Mouse (Mus musculus): ENCODE results near the gene Nalcn. TPM values are rescaled to one million over a fixed set of nuclear protein-coding genes. Genes with fewer than 3 reads are reported as not detected.
"Not testable (repeated sequence)": the region's sequence is repeated elsewhere in the genome, so short reads cannot be mapped to it uniquely, and the experiment has no call there.

Nalcn gene
- 3.4 TPM in 2 replicates for polyA plus RNA-seq (2014; fragmentation: Nextera tagmentation; extraction: Ambion mirVana)

GRCm38 (mm10) chr14:123626501-123627179, at the start of gene Nalcn:
TSS of gene Nalcn (minus strand) at chr14:123627144.
- Histone ChIP-seq H3K27ac (ENCODE audit: low read length) (no peak within 1 kb of the TSS; the same call in 1 of the 2 replicates), H3K4me1 (ENCODE audit: control insufficient read depth, insufficient read depth, low read length) (no peaks in the 10 kb centered on the region), H3K9ac (replicated peaks; ENCODE audit: low read depth, low read length) (peak within 1 kb of the TSS; percentile 29; the same call in 1 of the 2 replicates), H3K9me3 (ENCODE audit: control insufficient read depth, low read depth, low read length) (no peaks in the 10 kb centered on the region), H3K4me2 (replicated peaks; ENCODE audit: low read depth, low read length) (peak within 1 kb of the TSS; percentile 82), H3K4me3 (ENCODE audit: low read depth, low read length) (peak within 1 kb of the TSS; percentile 43), H3K27me3 (ENCODE audit: control insufficient read depth, insufficient read depth, low read length) (no peaks in the 10 kb centered on the region), H3K36me3 (ENCODE audit: control insufficient read depth, insufficient read depth, low read length) (no peaks in the 10 kb centered on the region)
- WGBS: under 1% methylated on average over 47 of the region's 47 CpGs
- ATAC-seq (ENCODE audit: insufficient number of reproducible peaks, insufficient read depth, low FRiP score, low read depth): peak; percentile 75

GRCm38 (mm10) chr14:123671076-123671475, 44.1 kb upstream of the Nalcn start:
- H3K36me3 ChIP-seq (ENCODE audit: control insufficient read depth, insufficient read depth, low read length): not testable (repeated sequence)

GRCm38 (mm10) chr14:123664451-123664850, 37.5 kb upstream of the Nalcn start:
- no peak overlapping the region for H3K4me2 ChIP-seq (replicated peaks; ENCODE audit: low read depth, low read length)
- no peaks in the 10 kb centered on the region for H3K27me3 ChIP-seq (ENCODE audit: control insufficient read depth, insufficient read depth, low read length)
- no peak overlapping the region for H3K27ac ChIP-seq (ENCODE audit: low read length)
- H3K9me3 ChIP-seq (ENCODE audit: control insufficient read depth, low read depth, low read length): no peaks in the 10 kb centered on the region
- H3K9ac ChIP-seq (replicated peaks; ENCODE audit: low read depth, low read length): no peak overlapping the region
- ATAC-seq (ENCODE audit: insufficient number of reproducible peaks, insufficient read depth, low FRiP score, low read depth): no peak
- H3K4me3 ChIP-seq (ENCODE audit: low read depth, low read length): no peak overlapping the region
- H3K36me3 ChIP-seq (ENCODE audit: control insufficient read depth, insufficient read depth, low read length): no peaks in the 10 kb centered on the region
- peaks cover 4% of the 10 kb centered on the region; the same call in 1 of the 2 replicates for H3K4me1 ChIP-seq (ENCODE audit: control insufficient read depth, insufficient read depth, low read length)

More at GRCm38 (mm10) chr14:123671076-123671475, 44.1 kb upstream of the Nalcn start:
- not testable (repeated sequence) for H3K27me3 ChIP-seq (ENCODE audit: control insufficient read depth, insufficient read depth, low read length); H3K4me2 ChIP-seq (replicated peaks; ENCODE audit: low read depth, low read length); H3K9me3 ChIP-seq (ENCODE audit: control insufficient read depth, low read depth, low read length); H3K4me3 ChIP-seq (ENCODE audit: low read depth, low read length); H3K9ac ChIP-seq (replicated peaks; ENCODE audit: low read depth, low read length); H3K27ac ChIP-seq (ENCODE audit: low read length); ATAC-seq (ENCODE audit: insufficient number of reproducible peaks, insufficient read depth, low FRiP score, low read depth); H3K4me1 ChIP-seq (ENCODE audit: control insufficient read depth, insufficient read depth, low read length)
- WGBS: 78% methylated on average over 21 of the region's 21 CpGs

- Histone ChIP-seq H3K9me3 (ENCODE audit: control insufficient read depth, low read depth, low read length) (no peaks in the 10 kb centered on the region), H3K4me1 (ENCODE audit: control insufficient read depth, insufficient read depth, low read length) (peaks cover 4% of the 10 kb centered on the region; the same call in 1 of the 2 replicates), H3K9ac (replicated peaks; ENCODE audit: low read depth, low read length) (no peak overlapping the region), H3K27ac (ENCODE audit: low read length) (no peak overlapping the region), H3K36me3 (ENCODE audit: control insufficient read depth, insufficient read depth, low read length) (no peaks in the 10 kb centered on the region), H3K4me3 (ENCODE audit: low read depth, low read length) (no peak overlapping the region), H3K4me2 (replicated peaks; ENCODE audit: low read depth, low read length) (no peak overlapping the region), H3K27me3 (ENCODE audit: control insufficient read depth, insufficient read depth, low read length) (no peaks in the 10 kb centered on the region)
- no peak for ATAC-seq (ENCODE audit: insufficient number of reproducible peaks, insufficient read depth, low FRiP score, low read depth)
Measured at GRCm38 (mm10) chr14:123663206-123663605, 36.3 kb upstream of the Nalcn start.

GRCm38 (mm10) chr14:123662386-123662785, 35.4 kb upstream of the Nalcn start:
- 73% methylated on average over 1 of the region's 1 CpGs for WGBS
- no peak for ATAC-seq (ENCODE audit: insufficient number of reproducible peaks, insufficient read depth, low FRiP score, low read depth)

GRCm38 (mm10) chr14:123661091-123661491, 34.1 kb upstream of the Nalcn start:
- H3K9me3 ChIP-seq (ENCODE audit: control insufficient read depth, low read depth, low read length): no peaks in the 10 kb centered on the region
- no peak overlapping the region for H3K4me3 ChIP-seq (ENCODE audit: low read depth, low read length)
- H3K4me1 ChIP-seq (ENCODE audit: control insufficient read depth, insufficient read depth, low read length): peaks cover 4% of the 10 kb centered on the region; the same call in 1 of the 2 replicates
- no peak overlapping the region for H3K4me2 ChIP-seq (replicated peaks; ENCODE audit: low read depth, low read length)
- H3K36me3 ChIP-seq (ENCODE audit: control insufficient read depth, insufficient read depth, low read length): no peaks in the 10 kb centered on the region
- H3K27ac ChIP-seq (ENCODE audit: low read length): no peak overlapping the region
- H3K9ac ChIP-seq (replicated peaks; ENCODE audit: low read depth, low read length): no peak overlapping the region
- peak; percentile 88 for ATAC-seq (ENCODE audit: insufficient number of reproducible peaks, insufficient read depth, low FRiP score, low read depth)
- no peaks in the 10 kb centered on the region for H3K27me3 ChIP-seq (ENCODE audit: control insufficient read depth, insufficient read depth, low read length)
- 17% methylated on average over 20 of the region's 20 CpGs for WGBS

More at GRCm38 (mm10) chr14:123662386-123662785, 35.4 kb upstream of the Nalcn start:
- Histone ChIP-seq H3K27ac (ENCODE audit: low read length) (no peak overlapping the region), H3K4me1 (ENCODE audit: control insufficient read depth, insufficient read depth, low read length) (peaks cover 4% of the 10 kb centered on the region; the same call in 1 of the 2 replicates), H3K4me3 (ENCODE audit: low read depth, low read length) (no peak overlapping the region), H3K27me3 (ENCODE audit: control insufficient read depth, insufficient read depth, low read length) (no peaks in the 10 kb centered on the region), H3K9ac (replicated peaks; ENCODE audit: low read depth, low read length) (no peak overlapping the region), H3K4me2 (replicated peaks; ENCODE audit: low read depth, low read length) (no peak overlapping the region), H3K9me3 (ENCODE audit: control insufficient read depth, low read depth, low read length) (no peaks in the 10 kb centered on the region), H3K36me3 (ENCODE audit: control insufficient read depth, insufficient read depth, low read length) (no peaks in the 10 kb centered on the region)

GRCm38 (mm10) chr14:123659921-123660385, 33.0 kb upstream of the Nalcn start, which contains the start of gene Itgbl1:
TSS of gene Itgbl1 (plus strand) at chr14:123659971.
- Histone ChIP-seq H3K4me3 (ENCODE audit: low read depth, low read length) (no peak within 1 kb of the TSS), H3K4me2 (replicated peaks; ENCODE audit: low read depth, low read length) (no peak within 1 kb of the TSS), H3K9ac (replicated peaks; ENCODE audit: low read depth, low read length) (no peak within 1 kb of the TSS), H3K9me3 (ENCODE audit: control insufficient read depth, low read depth, low read length) (no peaks in the 10 kb centered on the region), H3K36me3 (ENCODE audit: control insufficient read depth, insufficient read depth, low read length) (no peaks in the 10 kb centered on the region), H3K27ac (ENCODE audit: low read length) (no peak within 1 kb of the TSS), H3K4me1 (ENCODE audit: control insufficient read depth, insufficient read depth, low read length) (peaks cover 4% of the 10 kb centered on the region; the same call in 1 of the 2 replicates), H3K27me3 (ENCODE audit: control insufficient read depth, insufficient read depth, low read length) (no peaks in the 10 kb centered on the region)
- 36% methylated on average over 7 of the region's 7 CpGs for WGBS
- ATAC-seq (ENCODE audit: insufficient number of reproducible peaks, insufficient read depth, low FRiP score, low read depth): no peak

- no peaks in the 10 kb centered on the region for H3K9me3 ChIP-seq (ENCODE audit: control insufficient read depth, low read depth, low read length)
- no peaks in the 10 kb centered on the region for H3K36me3 ChIP-seq (ENCODE audit: control insufficient read depth, insufficient read depth, low read length)
- peak overlapping the region; percentile 82 for H3K4me2 ChIP-seq (replicated peaks; ENCODE audit: low read depth, low read length)
- no peaks in the 10 kb centered on the region for H3K4me1 ChIP-seq (ENCODE audit: control insufficient read depth, insufficient read depth, low read length)
- H3K27me3 ChIP-seq (ENCODE audit: control insufficient read depth, insufficient read depth, low read length): no peaks in the 10 kb centered on the region
- H3K9ac ChIP-seq (replicated peaks; ENCODE audit: low read depth, low read length): no peak overlapping the region
- WGBS: 51% methylated on average over 3 of the region's 3 CpGs
- no peak overlapping the region; the same call in 1 of the 2 replicates for H3K27ac ChIP-seq (ENCODE audit: low read length)
- H3K4me3 ChIP-seq (ENCODE audit: low read depth, low read length): peak overlapping the region; percentile 43
- no peak for ATAC-seq (ENCODE audit: insufficient number of reproducible peaks, insufficient read depth, low FRiP score, low read depth)
Measured at GRCm38 (mm10) chr14:123627180-123627562, 227 bp upstream of the Nalcn start.
